Mouse (Mus musculus) midbrain, embryonic 10.5 days (tissue): ENCODE measurements around the gene Ptpn13. TPM values are rescaled to one million over a fixed set of nuclear protein-coding genes. Genes with fewer than 3 reads are reported as not detected.
A peak's percentile ranks its signal among the peaks of the same experiment; 100 is the strongest.

ENCODE experiments used
- DNase-seq: peaks from one replicate; pipeline ENCODE4 v3.0.0-alpha.2; 2017; ENCODE audit warnings: low spot score
- H3K27ac ChIP-seq: fragments of 300-500 bp; sonication (generic); replicated peaks from 2 replicates; pipeline ENCODE4 v1.5.1; 2016; ENCODE audit warnings: mild to moderate bottlenecking
- H3K27me3 ChIP-seq: fragments of 300-500 bp; sonication (generic); 2 replicates; pipeline ENCODE4 v1.6.1; 2016; ENCODE audit warnings: low read depth, mild to moderate bottlenecking; ENCODE audit not compliant: poor library complexity, severe bottlenecking
- H3K36me3 ChIP-seq: fragments of 300-500 bp; sonication (generic); 2 replicates; pipeline ENCODE4 v1.6.1; 2016; ENCODE audit warnings: mild to moderate bottlenecking, moderate library complexity
- H3K4me1 ChIP-seq: fragments of 300-500 bp; sonication (generic); 2 replicates; pipeline ENCODE4 v1.6.1; 2016
- H3K4me3 ChIP-seq: fragments of 300-500 bp; sonication (generic); 2 replicates; pipeline ENCODE4 v1.5.1; 2016; ENCODE audit warnings: mild to moderate bottlenecking, moderate library complexity
- H3K9me3 ChIP-seq: fragments of 300-500 bp; sonication (generic); replicated peaks from 2 replicates; pipeline ENCODE4 v1.6.1; 2016; ENCODE audit warnings: mild to moderate bottlenecking
- WGBS: fragments of 180-500 bp; shearing (Covaris S2); methylation state at CpG from one replicate; pipeline ENCODE4 v1.1.7; 2016; 5-methylcytosine and 5-hydroxymethylcytosine counted together
- polyA plus RNA-seq: library from polyadenylated mRNA; unstranded; fragments of >200 nt; fragmentation: Nextera tagmentation; extraction: Ambion mirVana; gene quantifications from 2 replicates; pipeline ENCODE4 v1.2.1, GENCODE M21; 2016

The Ptpn13 gene
- polyA plus RNA-seq, 1 experiment from 2014 or later, result 17.5 TPM

DNA sequence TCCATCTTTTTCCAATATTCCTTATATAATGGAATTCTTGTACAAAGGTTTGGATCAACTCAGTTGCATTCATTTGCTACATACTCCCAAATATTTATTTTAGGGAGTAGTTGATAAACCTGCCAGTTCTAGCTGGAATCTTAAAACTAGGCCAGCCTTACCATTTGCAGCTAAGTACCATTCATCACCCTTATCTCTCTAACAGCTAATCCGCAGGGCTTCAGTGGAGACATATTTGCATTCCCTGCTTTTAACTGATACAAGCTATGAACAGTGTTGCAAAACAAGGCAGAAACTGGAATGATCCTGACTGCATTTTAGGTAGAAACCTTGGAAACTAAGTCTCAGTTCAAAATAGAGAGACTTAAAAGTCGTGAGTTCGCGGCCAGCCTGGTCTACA lies 27.6 kb upstream of the Ptpn13 start:
- no peaks in the 10 kb centered on the region for H3K36me3 ChIP-seq
- WGBS, result 86% methylated on average over 4 of the region's 4 CpGs

GRCm38 (mm10) chr5:103404213-103404968 lies 20.6 kb upstream of the Ptpn13 start:
- 86% methylated on average over 12 of the region's 12 CpGs for WGBS
- no peaks in the 10 kb centered on the region for H3K36me3 ChIP-seq
- peaks cover 9% of the 10 kb centered on the region for H3K4me1 ChIP-seq
- DNase-seq, result no peak
- H3K27me3 ChIP-seq, result no peaks in the 10 kb centered on the region
- H3K4me3 ChIP-seq, result no peak overlapping the region
- H3K9me3 ChIP-seq, result no peaks in the 10 kb centered on the region
- no peak overlapping the region for H3K27ac ChIP-seq

More for the DNA sequence above, 27.6 kb upstream of the Ptpn13 start:
- no peak overlapping the region for H3K27ac ChIP-seq
- H3K4me3 ChIP-seq, result no peak overlapping the region
- no peak for DNase-seq
- no peaks in the 10 kb centered on the region for H3K27me3 ChIP-seq
- H3K9me3 ChIP-seq, result no peaks in the 10 kb centered on the region
- H3K4me1 ChIP-seq, result peaks cover 38% of the 10 kb centered on the region

DNA sequence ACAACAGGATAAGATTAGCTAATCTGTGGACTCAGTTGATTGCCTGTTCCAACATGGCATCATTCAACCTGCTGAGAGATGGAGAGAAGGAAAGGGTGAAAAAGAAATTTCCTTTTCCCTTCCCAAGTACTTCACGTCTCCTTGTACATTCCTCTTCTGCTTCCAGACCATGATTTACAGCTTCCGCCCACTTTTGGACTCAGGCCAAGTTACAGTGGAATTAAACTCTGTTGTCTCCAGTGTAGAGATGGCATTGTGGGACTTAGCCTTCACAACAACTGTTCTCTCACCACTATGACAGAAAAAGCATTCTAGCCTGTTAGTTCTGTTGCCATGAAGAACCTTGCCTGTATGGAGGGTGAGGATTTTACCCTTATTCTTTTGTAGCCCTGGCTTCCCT lies 19.1 kb upstream of the Ptpn13 start:
- no peaks in the 10 kb centered on the region for H3K9me3 ChIP-seq
- H3K27me3 ChIP-seq, result no peaks in the 10 kb centered on the region
- WGBS, result 90% methylated on average over 2 of the region's 2 CpGs
- no peaks in the 10 kb centered on the region for H3K36me3 ChIP-seq
- H3K4me1 ChIP-seq, result peaks cover 9% of the 10 kb centered on the region
- DNase-seq, result no peak
- H3K27ac ChIP-seq, result no peak overlapping the region
- H3K4me3 ChIP-seq, result no peak overlapping the region

- no peaks in the 10 kb centered on the region for H3K27me3 ChIP-seq
- H3K36me3 ChIP-seq, result no peaks in the 10 kb centered on the region
- WGBS, result 74% methylated on average over 10 of the region's 10 CpGs
- no peaks in the 10 kb centered on the region for H3K9me3 ChIP-seq
- H3K4me3 ChIP-seq, result no peak overlapping the region
- no peak for DNase-seq
- H3K4me1 ChIP-seq, result no peaks in the 10 kb centered on the region
- no peak overlapping the region for H3K27ac ChIP-seq
Observed at GRCm38 (mm10) chr5:103412020-103412747, 12.8 kb upstream of the Ptpn13 start.

- DNase-seq, result no peak
- Histone ChIP-seq H3K9me3 (no peaks in the 10 kb centered on the region), H3K27ac (no peak overlapping the region), H3K27me3 (peaks cover 4% of the 10 kb centered on the region; the same call in 1 of the 2 replicates), H3K4me3 (no peak overlapping the region), H3K36me3 (no peaks in the 10 kb centered on the region), H3K4me1 (no peaks in the 10 kb centered on the region)
- WGBS, result 68% methylated on average over 3 of the region's 3 CpGs
Observed at GRCm38 (mm10) chr5:103414542-103414941, 10.4 kb upstream of the Ptpn13 start.

- DNase-seq, result no peak
- H3K9me3 ChIP-seq, result no peaks in the 10 kb centered on the region
- no peak overlapping the region for H3K27ac ChIP-seq
- H3K4me3 ChIP-seq, result no peak overlapping the region
- 78% methylated on average over 9 of the region's 9 CpGs for WGBS
- H3K27me3 ChIP-seq, result peaks cover 21% of the 10 kb centered on the region
- H3K36me3 ChIP-seq, result no peaks in the 10 kb centered on the region
- peaks cover 29% of the 10 kb centered on the region for H3K4me1 ChIP-seq
Observed at GRCm38 (mm10) chr5:103418009-103418408, 7.0 kb upstream of the Ptpn13 start.

GRCm38 (mm10) chr5:103418886-103419285 lies 6.1 kb upstream of the Ptpn13 start:
- Histone ChIP-seq H3K4me1 (peaks cover 38% of the 10 kb centered on the region), H3K4me3 (no peak overlapping the region), H3K27ac (no peak overlapping the region), H3K27me3 (peaks cover 21% of the 10 kb centered on the region), H3K36me3 (no peaks in the 10 kb centered on the region), H3K9me3 (no peaks in the 10 kb centered on the region)
- DNase-seq, result no peak
- 40% methylated on average over 3 of the region's 3 CpGs for WGBS

DNA sequence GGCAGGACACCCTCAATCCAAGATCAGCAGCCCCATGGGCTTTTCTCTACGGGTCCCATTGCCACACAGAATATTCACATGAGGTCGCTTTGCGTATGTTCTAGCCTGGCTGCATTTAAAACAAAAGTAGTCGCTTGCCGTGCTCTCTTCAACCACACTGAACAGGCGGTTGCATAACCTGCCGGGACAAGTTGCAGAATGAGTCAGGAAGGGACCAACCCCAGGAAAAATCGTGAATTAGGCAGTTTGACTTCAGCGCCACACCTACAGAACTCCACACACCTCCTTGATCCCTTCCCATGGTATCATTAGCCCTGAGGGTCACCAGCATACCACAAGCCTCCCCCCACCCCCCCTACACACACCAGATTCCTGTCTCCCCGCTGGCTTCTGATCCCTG lies 4.4 kb upstream of the Ptpn13 start:
- 41% methylated on average over 10 of the region's 10 CpGs for WGBS
- H3K36me3 ChIP-seq, result no peaks in the 10 kb centered on the region
- peaks cover 21% of the 10 kb centered on the region for H3K27me3 ChIP-seq
- DNase-seq, result no peak
- peaks cover 50% of the 10 kb centered on the region for H3K4me1 ChIP-seq
- no peak overlapping the region for H3K27ac ChIP-seq
- no peak overlapping the region for H3K4me3 ChIP-seq
- H3K9me3 ChIP-seq, result no peaks in the 10 kb centered on the region

GRCm38 (mm10) chr5:103422609-103423008 lies 2.4 kb upstream of the Ptpn13 start:
- DNase-seq, result no peak
- 59% methylated on average over 6 of the region's 6 CpGs for WGBS
- Histone ChIP-seq H3K9me3 (no peaks in the 10 kb centered on the region), H3K36me3 (no peaks in the 10 kb centered on the region), H3K4me3 (no peak overlapping the region), H3K4me1 (peaks cover 66% of the 10 kb centered on the region), H3K27ac (0 out of 2 replicates have a peak overlapping the region, but pooled peaks have one; percentile 3), H3K27me3 (peaks cover 21% of the 10 kb centered on the region)

- Histone ChIP-seq H3K27me3 (peaks cover 21% of the 10 kb centered on the region), H3K4me3 (peak overlapping the region; percentile 97), H3K36me3 (no peaks in the 10 kb centered on the region), H3K27ac (peak overlapping the region; percentile 94), H3K9me3 (no peaks in the 10 kb centered on the region), H3K4me1 (peaks cover 70% of the 10 kb centered on the region)
- DNase-seq, result peak; percentile 56
- 2% methylated on average over 6 of the region's 6 CpGs for WGBS
Observed at GRCm38 (mm10) chr5:103423305-103423926, 1.6 kb upstream of the Ptpn13 start.

DNA sequence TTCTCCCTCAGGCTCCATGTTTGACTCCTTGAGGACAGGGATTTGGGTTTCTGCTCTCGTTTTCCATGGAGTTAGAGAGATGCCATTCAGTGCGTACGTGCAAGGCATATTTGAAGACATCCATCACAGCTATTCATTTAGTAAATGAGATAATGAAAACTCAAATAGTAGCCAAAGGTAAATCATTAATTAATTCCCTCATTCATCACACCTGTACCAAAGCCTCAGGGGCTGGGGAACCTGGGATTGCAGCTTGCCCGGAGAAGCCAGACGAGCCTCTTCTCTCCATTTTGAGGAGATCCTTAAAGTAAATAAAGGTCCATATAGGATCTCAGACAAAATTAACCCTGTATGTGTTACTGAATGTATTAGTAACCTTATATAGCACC lies 1.1 kb upstream of the Ptpn13 start:
- Histone ChIP-seq H3K27ac (peak overlapping the region; percentile 94), H3K36me3 (no peaks in the 10 kb centered on the region), H3K4me1 (peaks cover 76% of the 10 kb centered on the region), H3K27me3 (peaks cover 18% of the 10 kb centered on the region), H3K4me3 (peak overlapping the region; percentile 97), H3K9me3 (no peaks in the 10 kb centered on the region)
- WGBS, result under 1% methylated on average over 5 of the region's 5 CpGs
- DNase-seq, result no peak

DNA sequence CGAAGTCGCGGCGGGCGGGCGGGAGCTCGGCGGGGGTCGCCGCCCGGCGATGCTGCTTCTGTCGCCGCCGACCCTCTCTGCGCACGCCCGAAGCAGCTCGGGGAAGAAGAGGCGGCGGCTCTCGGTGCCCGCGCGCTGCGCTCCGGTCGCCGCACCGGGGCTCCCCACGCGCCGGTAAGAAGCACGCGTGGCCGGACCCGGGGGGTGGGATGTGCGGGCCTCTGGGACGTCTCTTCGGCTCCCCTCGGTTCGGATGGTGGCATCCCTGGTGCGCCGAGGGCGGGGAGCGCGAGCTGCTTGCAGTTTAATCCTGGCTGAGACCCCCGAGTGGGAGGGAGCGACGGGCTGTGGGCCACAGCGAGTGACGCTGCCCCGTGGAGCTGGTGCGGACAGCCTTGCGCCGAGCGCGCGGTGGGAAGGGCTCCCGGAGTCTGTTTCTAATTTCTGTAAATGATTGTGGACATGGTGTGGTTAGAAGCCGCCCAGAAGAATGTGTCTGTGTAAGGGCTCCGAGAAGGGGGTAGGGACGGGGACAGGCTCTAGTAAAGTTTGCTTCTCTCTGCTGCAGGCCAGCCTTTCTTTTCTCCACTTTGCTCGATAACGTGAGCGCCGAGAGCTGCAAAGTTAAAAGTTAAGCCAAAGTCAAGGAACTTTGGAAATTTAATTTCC lies 505 bp downstream of the Ptpn13 start:
- Histone ChIP-seq H3K36me3 (peaks cover 7% of the 10 kb centered on the region), H3K9me3 (no peaks in the 10 kb centered on the region), H3K27me3 (peaks cover 13% of the 10 kb centered on the region), H3K4me3 (peak overlapping the region; percentile 97), H3K27ac (peak overlapping the region; percentile 94), H3K4me1 (peaks cover 75% of the 10 kb centered on the region)
- WGBS, result under 1% methylated on average over 56 of the region's 67 CpGs
- peak; percentile 68 for DNase-seq
